Mouse (Mus musculus) G1E (cell line): ENCODE measurements around the gene Cyb5r3. TPM values are rescaled to one million over a fixed set of nuclear protein-coding genes. Genes with fewer than 3 reads are reported as not detected.

ENCODE experiments used
- ATAC-seq: 2 replicates; pipeline ENCODE4 v1.8.0; 2016; ENCODE audit warnings: mild to moderate bottlenecking; ENCODE audit not compliant: insufficient number of reproducible peaks, poor library complexity, low FRiP score, severe bottlenecking; ENCODE audit errors: extremely low read depth
- DNase-seq: peaks from one replicate; pipeline ENCODE4 v3.0.0; 2012; ENCODE audit warnings: low spot score
- H3K27me3 ChIP-seq: 2 replicates; pipeline ENCODE4 v1.6.1; 2012; ENCODE audit warnings: mild to moderate bottlenecking, low read length, inconsistent platforms; ENCODE audit not compliant: insufficient read depth
- H3K36me3 ChIP-seq: replicated peaks from 2 replicates; pipeline ENCODE3; 2012; ENCODE audit warnings: mild to moderate bottlenecking, inconsistent platforms
- H3K4me1 ChIP-seq: 2 replicates; pipeline ENCODE4 v1.6.1; 2012; ENCODE audit warnings: low read depth, low read length, inconsistent platforms, mixed read lengths; ENCODE audit not compliant: insufficient read depth
- H3K4me3 ChIP-seq: 2 replicates; pipeline ENCODE4 v1.5.1; 2012; ENCODE audit warnings: low read depth, mild to moderate bottlenecking, inconsistent platforms, low read length, moderate library complexity, mixed read lengths
- H3K9me3 ChIP-seq: replicated peaks from 2 replicates; pipeline ENCODE4 v1.6.1; 2012; ENCODE audit warnings: inconsistent platforms
- CTCF ChIP-seq: IDR thresholded peaks from 2 replicates; pipeline ENCODE4 v1.5.1; 2012; ENCODE audit warnings: low read depth, low read length, inconsistent platforms, mixed read lengths
- GATA1 ChIP-seq: IDR thresholded peaks from 2 replicates; pipeline ENCODE4 v1.6.1; 2012; ENCODE audit warnings: borderline replicate concordance, low read length, inconsistent platforms, mixed read lengths
- GATA2 ChIP-seq: IDR thresholded peaks from 2 replicates; pipeline ENCODE4 v1.6.1; 2012; ENCODE audit warnings: low read depth, low read length, inconsistent platforms, borderline replicate concordance
- POLR2AphosphoS5 ChIP-seq: IDR thresholded peaks from 2 replicates; pipeline ENCODE4 v1.6.1; 2012; ENCODE audit warnings: low read depth, low read length, inconsistent platforms; ENCODE audit not compliant: insufficient replicate concordance
- TAL1 ChIP-seq: conservative IDR thresholded peaks from 2 replicates; pipeline ENCODE4 v1.6.1; 2012; ENCODE audit warnings: low read depth, low read length, inconsistent platforms, mixed read lengths
- polyA plus RNA-seq: library from polyadenylated mRNA; stranded (reverse); fragments of >175 nt; gene quantifications from 2 replicates; pipeline ENCODE4 v1.2.3, GENCODE M21; 2012
- total RNA-seq, 2 experiments: library from RNA; stranded (forward) in 1 of 2; stranded (reverse) in 1 of 2; fragments of 200-1000 nt in 1 of 2; fragments of >200 nt in 1 of 2; fragmentation: Nextera tagmentation in 1 of 2; gene quantifications; 2 replicates each; pipeline ENCODE4 v1.2.3; 2014 to 2017

The Cyb5r3 gene
- total and polyA plus RNA-seq, 3 experiments = 46.5 to 167 (median 132) TPM

DNA sequence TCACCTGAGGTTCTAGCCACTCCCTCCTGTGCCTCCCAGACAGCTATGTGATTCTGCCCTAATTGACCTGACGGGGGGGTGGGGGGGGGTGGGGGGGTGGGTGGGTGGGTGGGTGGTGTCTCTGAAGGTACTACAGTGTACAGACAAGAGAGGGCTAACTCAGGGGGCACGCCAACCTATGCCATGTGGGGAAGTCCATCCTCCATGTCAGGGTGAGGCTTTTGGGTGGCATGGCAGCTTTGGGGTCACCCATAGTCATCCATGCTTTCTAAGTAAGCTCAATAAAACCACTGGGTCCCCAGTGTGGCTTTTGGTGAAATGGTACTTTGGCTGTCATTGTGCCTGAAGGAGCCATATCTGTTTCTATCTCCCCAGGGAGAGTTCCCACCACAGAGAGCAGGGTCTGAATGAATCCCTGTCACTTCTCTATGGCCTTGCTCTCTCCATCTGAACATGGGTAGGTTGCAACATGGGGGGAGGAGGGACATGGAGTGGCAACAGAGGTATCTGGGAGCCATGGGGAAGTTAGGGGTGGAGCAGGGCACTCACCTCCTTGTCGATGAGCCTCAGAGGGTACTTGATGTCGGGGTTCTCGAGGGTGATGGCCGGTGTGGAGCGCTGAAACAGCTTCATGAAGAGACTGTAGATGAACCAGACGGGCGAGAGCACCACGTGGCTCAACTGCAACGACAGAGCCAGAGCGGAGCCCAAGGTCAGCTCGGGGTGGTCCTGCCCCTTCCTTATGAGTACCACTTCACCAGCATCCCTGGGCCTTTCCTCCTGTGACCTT, 6.7 kb downstream of the Cyb5r3 start:
- peaks cover 87% of the 10 kb centered on the region for H3K36me3 ChIP-seq
- DNase-seq (no peak), ATAC-seq (no peak)
- peak overlapping the region; percentile 55; the same call in 1 of the 2 replicates for H3K4me3 ChIP-seq
- TF ChIP-seq GATA1 (no peak), CTCF (no peak), TAL1 (no peak), POLR2AphosphoS5 (no peak), GATA2 (no peak)
- H3K9me3 ChIP-seq = no peaks in the 10 kb centered on the region
- H3K27me3 ChIP-seq = no peaks in the 10 kb centered on the region
- peaks cover 81% of the 10 kb centered on the region for H3K4me1 ChIP-seq

DNA sequence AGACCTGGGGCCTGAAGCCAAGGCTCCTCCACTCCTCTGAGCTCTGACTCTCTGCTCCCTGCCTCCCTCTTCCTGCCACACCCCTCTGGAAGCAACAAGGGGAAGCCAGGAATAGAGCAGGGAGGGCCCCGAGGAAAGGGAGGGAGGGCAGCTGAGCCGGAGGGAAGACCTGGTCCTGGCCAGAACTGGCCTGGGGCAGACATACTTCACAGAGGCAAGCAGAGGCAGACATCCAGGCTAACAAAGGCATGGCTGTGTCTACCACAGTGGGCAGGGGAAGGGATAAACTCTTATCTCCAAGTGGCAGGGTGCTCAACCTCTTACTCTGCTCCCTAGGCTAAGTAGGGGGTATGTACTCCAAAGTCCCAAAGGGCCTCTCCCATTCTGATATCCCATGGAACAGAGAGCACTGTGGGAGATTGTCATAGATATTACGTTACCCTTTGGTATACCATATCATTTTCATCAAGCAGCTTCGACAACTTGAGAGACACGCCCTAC, 7.4 kb downstream of the Cyb5r3 start:
- Histone ChIP-seq H3K9me3 (no peaks in the 10 kb centered on the region), H3K36me3 (peaks cover 92% of the 10 kb centered on the region), H3K4me3 (peak overlapping the region; percentile 46; the same call in 1 of the 2 replicates), H3K4me1 (peaks cover 78% of the 10 kb centered on the region), H3K27me3 (no peaks in the 10 kb centered on the region)
- DNase-seq (peak; percentile 54), ATAC-seq (peak; percentile 75)
- TF ChIP-seq TAL1 (peak; percentile 75), GATA1 (no peak)

GRCm38 (mm10) chr15:83162818-83163485, 9.4 kb downstream of the Cyb5r3 start:
- Histone ChIP-seq H3K36me3 (peaks cover 91% of the 10 kb centered on the region), H3K27me3 (no peaks in the 10 kb centered on the region), H3K4me1 (peaks cover 73% of the 10 kb centered on the region), H3K4me3 (no peak overlapping the region), H3K9me3 (no peaks in the 10 kb centered on the region)
- ATAC-seq (no peak), DNase-seq (no peak)
- TF ChIP-seq GATA1 (no peak), TAL1 (no peak), POLR2AphosphoS5 (no peak), GATA2 (no peak), CTCF (no peak)

DNA sequence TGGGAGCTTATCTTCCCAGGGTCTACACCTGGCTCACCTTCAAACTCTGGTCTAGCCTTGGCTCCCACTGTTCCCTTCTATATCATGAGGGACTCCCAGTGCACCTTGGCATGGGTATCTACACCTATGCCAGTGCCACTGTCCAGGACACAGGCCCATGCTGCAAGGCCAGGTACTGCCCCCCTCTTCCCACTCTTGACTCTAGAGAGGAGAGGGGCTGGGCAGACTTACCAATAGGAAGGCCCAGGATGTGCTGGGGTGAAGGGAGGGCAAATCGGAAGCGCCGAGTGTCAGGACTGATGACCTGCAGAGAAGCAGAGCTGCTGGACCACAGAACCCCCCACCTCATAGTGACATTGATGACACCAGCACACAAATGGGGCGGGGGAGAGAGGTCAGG, 10.4 kb downstream of the Cyb5r3 start:
- Histone ChIP-seq H3K27me3 (no peaks in the 10 kb centered on the region), H3K9me3 (no peaks in the 10 kb centered on the region), H3K4me1 (peaks cover 73% of the 10 kb centered on the region), H3K36me3 (peaks cover 91% of the 10 kb centered on the region), H3K4me3 (no peak overlapping the region)
- TF ChIP-seq GATA2 (no peak), POLR2AphosphoS5 (no peak), GATA1 (no peak), CTCF (no peak), TAL1 (no peak)
- ATAC-seq = no peak
- no peak for DNase-seq

- no peak for ATAC-seq
- TF ChIP-seq POLR2AphosphoS5 (no peak), CTCF (no peak), GATA2 (no peak), TAL1 (no peak), GATA1 (no peak)
- peaks cover 65% of the 10 kb centered on the region for H3K4me1 ChIP-seq
- H3K9me3 ChIP-seq = no peaks in the 10 kb centered on the region
- no peaks in the 10 kb centered on the region for H3K27me3 ChIP-seq
- H3K4me3 ChIP-seq = no peak overlapping the region
- peaks cover 91% of the 10 kb centered on the region for H3K36me3 ChIP-seq
- DNase-seq = no peak
These were observed 11.2 kb downstream of the Cyb5r3 start for GRCm38 (mm10) chr15:83161062-83161748.

- H3K9me3 ChIP-seq = no peaks in the 10 kb centered on the region
- peaks cover 91% of the 10 kb centered on the region for H3K36me3 ChIP-seq
- ATAC-seq (no peak), DNase-seq (no peak)
- H3K4me1 ChIP-seq = peaks cover 64% of the 10 kb centered on the region
- H3K4me3 ChIP-seq = no peak overlapping the region
- TF ChIP-seq GATA1 = no peak
- no peak for TF ChIP-seq CTCF
- TF ChIP-seq POLR2AphosphoS5 = no peak
- TF ChIP-seq GATA2 = no peak
- no peak for TF ChIP-seq TAL1
- H3K27me3 ChIP-seq = no peaks in the 10 kb centered on the region
These were observed 11.8 kb downstream of the Cyb5r3 start for GRCm38 (mm10) chr15:83160561-83160960.
